24 mouse cellular contexts compared by ENCODE assay signal in genomic region chr9:114471892-114472291, GRCm38 (mm10). TPM values are rescaled to one million over a fixed set of nuclear protein-coding genes. Genes with fewer than 3 reads are reported as not detected.
DNase-seq lines count a peak whose midpoint lies in the region; TF ChIP-seq lines count a peak whose summit lies in the region.
"Had no signal": no experiment of that assay in that cellular context is flagged by ENCODE, and none has a peak within 500 bp of the region (broad histone marks: within the 10 kb centered on the region; RNA-seq: fewer than 3 reads in every experiment).

No protein-coding gene starts in this region.

- no peak for TF ChIP-seq CTCF in CH12.LX (conservative IDR thresholded peaks at IDR 0.05 in 1 of 2, IDR thresholded peaks at IDR 0.05 in 1 of 2; ENCODE audit: low read depth in 2 of 2, low read length in 2 of 2)

- no peak overlapping the region for H3K4me2 ChIP-seq in CH12.LX (ENCODE audit: insufficient read depth, low read depth, poor library complexity, severe bottlenecking)

- TF ChIP-seq EP300 in CH12.LX (IDR thresholded peaks at IDR 0.05; ENCODE audit: low read length) = peak; percentile 66

- H3K79me2 ChIP-seq in CH12.LX (replicated peaks; ENCODE audit: control insufficient read depth, extremely low read depth, insufficient read depth, poor library complexity, severe bottlenecking) = no peaks in the 10 kb centered on the region

- H3K9me3 ChIP-seq in CH12.LX (replicated peaks; ENCODE audit: low read length) = peaks cover 9% of the 10 kb centered on the region
- H3K9me3 ChIP-seq: G1E had no signal

- in situ Hi-C loops in CH12.LX (cut with MboI; ENCODE audit: low pct_ligation_motif_present, low pct_unique_long_range_greater_than_20kb, low sequenced_read_pairs) = no loop called here

- no peak overlapping the region for H3K4me3 ChIP-seq in CH12.LX (replicated peaks in 1 of 3; ENCODE audit: low read depth in 2 of 3, low read length in 2 of 3, poor library complexity in 1 of 3)

- H3K36me3 ChIP-seq in CH12.LX (replicated peaks in 1 of 2; ENCODE audit: control insufficient read depth in 1 of 2, insufficient read depth in 1 of 2, low read length in 1 of 2) = peaks cover 16 to 73% of the 10 kb centered on the region in 2 experiments

- no peak for DNase-seq in CH12.LX (ENCODE audit: extremely low read depth)
- DNase-seq in induced T-regulatory cell, adult 2 months (ENCODE audit: low read depth) = peak; percentile 65
- DNase-seq in layer of hippocampus, postnatal 10 days (ENCODE audit: low spot score in 2 of 2) = no peak
- DNase-seq in kidney, adult 11 months = no peak
- DNase-seq: adrenal gland, adult 2 months; adrenal gland, adult 8-10 months; adrenal gland, postnatal 10 days; adrenal gland, postnatal 14 days; adrenal gland, postnatal 25 days; adrenal gland, postnatal 36 days; B cell, adult 2 months; cerebellum, adult 11 months; cerebellum, adult 11-12 months; cerebellum, adult 18-20 months; cerebellum, adult 2 months had no signal

- no peak overlapping the region for H3K9ac ChIP-seq in CH12.LX (ENCODE audit: insufficient read depth, low read depth)

- TF ChIP-seq RAD21 in CH12.LX (IDR thresholded peaks at IDR 0.05; ENCODE audit: low read depth, low read length) = no peak

- dilution Hi-C loops in CH12.LX (cut with MboI; ENCODE audit: extremely low pct_ligation_motif_present, extremely low pct_unique_long_range_greater_than_20kb, low sequenced_read_pairs) = no loop called here

- peaks cover 20 to 67% of the 10 kb centered on the region in 2 experiments for H3K4me1 ChIP-seq in CH12.LX (ENCODE audit: control insufficient read depth in 1 of 2, insufficient read depth in 2 of 2)

- H3K27me3 ChIP-seq in CH12.LX (replicated peaks) = no peaks in the 10 kb centered on the region
- H3K27me3 ChIP-seq: Patski had no signal

- no peak for TF ChIP-seq POLR2A in CH12.LX (IDR thresholded peaks at IDR 0.05; ENCODE audit: low read depth, low read length)

- no peak overlapping the region for H3K27ac ChIP-seq in CH12.LX (ENCODE audit: insufficient read depth, low read depth)

TF ChIP-seq in CH12.LX, 34 proteins besides CTCF, POLR2A, EP300 and RAD21:
- TF ChIP-seq BHLHE40 (IDR thresholded peaks at IDR 0.05; ENCODE audit: low read depth, low read length) = peak; percentile 21; the same call in 1 of the 2 replicates
- peak; percentile 37; the same call in 1 of the 2 replicates for TF ChIP-seq MEF2A (IDR thresholded peaks at IDR 0.05; ENCODE audit: borderline replicate concordance, low read depth, low read length)
- TF ChIP-seq JUND (conservative IDR thresholded peaks at IDR 0.05; ENCODE audit: low read depth, low read length) = 0 out of 2 replicates have a peak, but pooled peaks have one; percentile 8
- TF ChIP-seq IRF4 (IDR thresholded peaks at IDR 0.05; ENCODE audit: low read depth, low read length) = peak; percentile 22; the same call in 1 of the 2 replicates
- TF ChIP-seq MYC (IDR thresholded peaks at IDR 0.05; ENCODE audit: low read depth, low read length) = no peak

RNA-seq across cellular contexts. Expression of gene Ccr4, which starts 32.8 kb away (rescaled TPM):
- 0.08 TPM in 2 replicates for total RNA-seq in CH12.LX (2012; rRNA removed)
- 0.36 and 0.55 TPM in 2 replicates for total RNA-seq in CH12.LX (2014; rRNA removed)
- polyA plus RNA-seq in CH12.LX (2012; ENCODE audit: insufficient read length, low read depth) = 0.65 and 0.74 TPM in 2 replicates
- total RNA-seq in layer of hippocampus, postnatal 10 days (2021) = not detected
- total RNA-seq: adrenal gland, adult 18-20 months; adrenal gland, adult 2 months; adrenal gland, adult 8-10 months; adrenal gland, postnatal 14 days; adrenal gland, postnatal 25 days; adrenal gland, postnatal 36 days; adrenal gland, postnatal 4 days; G1E; MEL had no signal
- polyA plus RNA-seq: adrenal gland, adult 2 months; brain, embryonic 14.5 days; C2C12; cerebellum, adult 2 months; G1E; Patski had no signal

RNA-seq across cellular contexts. Expression of gene C130032M10Rik, which starts 43.6 kb away (rescaled TPM):
- total RNA-seq in CH12.LX (2012; rRNA removed) = not detected in 2 replicates
- not detected in 2 replicates for total RNA-seq in CH12.LX (2014; rRNA removed)
- not detected in 2 replicates for polyA plus RNA-seq in CH12.LX (2012; ENCODE audit: insufficient read length, low read depth)
- not detected for total RNA-seq in layer of hippocampus, postnatal 10 days (2021)
- total RNA-seq: adrenal gland, adult 18-20 months; adrenal gland, postnatal 10 days; adrenal gland, postnatal 14 days; adrenal gland, postnatal 25 days; adrenal gland, postnatal 36 days; adrenal gland, postnatal 4 days; G1E; MEL had no signal
- polyA plus RNA-seq: activated CD4-positive, CD25-positive, alpha-beta regulatory T cell, adult 4 months; adrenal gland, adult 2 months; brain, embryonic 14.5 days; C2C12; CD4-positive, CD25-positive, alpha-beta regulatory T cell, adult 4 months; cerebellum, adult 2 months; G1E; Patski had no signal
